Mouse (Mus musculus): ENCODE results near the gene Mfsd4b1.
A peak's percentile ranks its signal among the peaks of the same experiment; 100 is the strongest.

The Mfsd4b1 gene

GRCm38 (mm10) chr10:39956340-39956878 is 68.7 kb downstream of the Mfsd4b1 start:
- DNase-seq, result peak; percentile 49

GRCm38 (mm10) chr10:39955163-39955562 is 69.9 kb downstream of the Mfsd4b1 start:
- DNase-seq, result no peak

Data from kidney, adult 18-20 months (tissue).